9 mouse cellular contexts compared by ENCODE assay signal in genomic region chr11:113056042-113056632, GRCm38 (mm10).
DNase-seq lines count a peak whose midpoint lies in the region; ATAC-seq lines count a peak whose summit lies in the region.
"Had no signal": no experiment of that assay in that cellular context is flagged by ENCODE, and none has a peak within 500 bp of the region (broad histone marks: within the 10 kb centered on the region; RNA-seq: fewer than 3 reads in every experiment).

No protein-coding gene starts in this region.

- H3K9ac ChIP-seq in limb, embryonic 13.5 days: no peak overlapping the region

- peak; percentile 5; the same call in 1 of the 2 replicates for ATAC-seq in limb, embryonic 13.5 days (ENCODE audit: low FRiP score, low read depth)

- H3K4me1 ChIP-seq in limb, embryonic 13.5 days: peaks cover 41% of the 10 kb centered on the region
- H3K4me1 ChIP-seq: megakaryocyte, embryonic 14.5 days had no signal

- no peak overlapping the region for H3K27ac ChIP-seq in limb, embryonic 13.5 days

- peaks cover 9% of the 10 kb centered on the region; the same call in 1 of the 2 replicates for H3K36me3 ChIP-seq in limb, embryonic 13.5 days

- DNase-seq in 3134 (ENCODE audit: extremely low read depth, insufficient read length, low spot score) (peak; percentile 54), 3T3-L1 (ENCODE audit: low read depth, low spot score) (peak; percentile 40)
- peak; percentile 53 to 72 for DNase-seq in heart, adult 9 months (ENCODE audit: low spot score in 2 of 2)
- DNase-seq in frontal cortex, adult 2 months (ENCODE audit: extremely low spot score in 1 of 2, low spot score in 1 of 2): no peak
- no peak for DNase-seq in thymus, postnatal 25 days
- DNase-seq in spleen, adult 12 weeks (ENCODE audit: low spot score): no peak
- no peak for DNase-seq in frontal cortex, postnatal 25 days (ENCODE audit: low spot score in 2 of 2)

- no peaks in the 10 kb centered on the region for H3K27me3 ChIP-seq in limb, embryonic 13.5 days
- H3K27me3 ChIP-seq: megakaryocyte, embryonic 14.5 days had no signal

- no peak overlapping the region for H3K4me3 ChIP-seq in limb, embryonic 13.5 days
- H3K4me3 ChIP-seq: megakaryocyte, embryonic 14.5 days had no signal

- no peaks in the 10 kb centered on the region for H3K9me3 ChIP-seq in limb, embryonic 13.5 days

- WGBS in limb, embryonic 13.5 days: 66% methylated on average over 12 of the region's 12 CpGs

- no peak overlapping the region for H3K4me2 ChIP-seq in limb, embryonic 13.5 days (replicated peaks)

Comparison
In these comparisons a context has a peak if more than half of its experiments do, and no peak if none do; other contexts are left out.
1. DNase-seq: peak in 3134 (single experiment), 3T3-L1 (single experiment) and heart, adult 9 months (2 of 2); none in frontal cortex, adult 2 months (0 of 2), thymus, postnatal 25 days (single experiment), spleen, adult 12 weeks (single experiment) and frontal cortex, postnatal 25 days (0 of 2).